Mouse (Mus musculus): ENCODE results near the gene Fam126a. TPM values are rescaled to one million over a fixed set of nuclear protein-coding genes. Genes with fewer than 3 reads are reported as not detected.

The Fam126a gene
- polyA plus RNA-seq, 1 experiment from 2014 or later, result 36.4 TPM

DNA sequence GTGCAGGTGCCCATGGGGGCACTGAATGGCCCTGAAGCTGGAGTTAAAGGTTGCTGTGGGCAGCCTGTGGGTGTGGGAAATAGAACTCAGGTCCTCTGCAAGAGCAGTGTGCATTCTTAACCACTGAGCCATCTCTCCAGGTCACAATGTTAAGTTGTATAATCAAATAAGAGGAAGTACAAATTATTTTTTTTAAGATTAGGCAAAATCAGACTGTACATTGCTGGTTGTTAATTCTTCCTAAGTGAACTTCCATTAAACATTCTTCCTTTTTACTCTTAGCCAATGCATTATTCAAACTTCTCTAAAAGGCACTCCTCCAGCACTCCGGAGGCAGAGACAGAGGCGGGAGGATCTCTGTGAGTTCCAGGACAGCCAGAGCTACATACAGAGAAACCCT, 7.7 kb upstream of the Fam126a start:
- Histone ChIP-seq H3K4me1 (replicated peaks) (no peaks in the 10 kb centered on the region), H3K36me3 (no peaks in the 10 kb centered on the region), H3K4me3 (no peak overlapping the region), H3K4me2 (no peak overlapping the region), H3K27me3 (no peaks in the 10 kb centered on the region), H3K9me3 (no peaks in the 10 kb centered on the region), H3K27ac (no peak overlapping the region), H3K9ac (no peak overlapping the region)
- WGBS, result 81% methylated on average over 2 of the region's 2 CpGs
- no peak for ATAC-seq (ENCODE audit: low FRiP score)

- no peak for ATAC-seq (ENCODE audit: low FRiP score)
- no peak overlapping the region for H3K4me3 ChIP-seq
- H3K27ac ChIP-seq, result no peak overlapping the region
- H3K36me3 ChIP-seq, result no peaks in the 10 kb centered on the region
- H3K9me3 ChIP-seq, result no peaks in the 10 kb centered on the region
- WGBS, result 87% methylated on average over 6 of the region's 6 CpGs
- no peak overlapping the region for H3K9ac ChIP-seq
- H3K27me3 ChIP-seq, result no peaks in the 10 kb centered on the region
- H3K4me1 ChIP-seq (replicated peaks), result no peaks in the 10 kb centered on the region
- H3K4me2 ChIP-seq, result no peak overlapping the region
Observed at GRCm38 (mm10) chr5:24036731-24037130, 6.2 kb upstream of the Fam126a start.

DNA sequence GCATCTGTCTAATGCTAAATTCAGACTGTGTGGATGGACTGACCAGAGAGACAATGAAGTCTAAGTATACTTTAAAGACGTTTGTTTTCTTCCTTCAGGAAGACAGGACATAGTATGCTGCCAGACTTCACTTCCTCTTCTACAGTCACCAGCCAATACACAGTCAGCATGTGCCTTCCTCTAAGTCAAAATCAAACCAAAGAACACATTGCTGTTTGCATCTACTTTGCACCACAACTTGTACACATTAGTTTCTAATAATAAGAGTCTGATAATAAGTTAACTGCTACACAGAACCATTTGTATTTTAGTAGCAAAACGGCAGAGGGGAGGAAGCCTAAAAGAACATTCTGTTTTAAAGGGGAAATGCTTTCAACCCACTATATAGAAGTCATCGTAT, 4.5 kb upstream of the Fam126a start:
- no peak overlapping the region for H3K4me3 ChIP-seq
- no peaks in the 10 kb centered on the region for H3K27me3 ChIP-seq
- H3K9ac ChIP-seq, result no peak overlapping the region
- H3K4me1 ChIP-seq (replicated peaks), result no peaks in the 10 kb centered on the region
- no peak overlapping the region for H3K27ac ChIP-seq
- no peak for ATAC-seq (ENCODE audit: low FRiP score)
- 66% methylated on average over 3 of the region's 3 CpGs for WGBS
- no peak overlapping the region for H3K4me2 ChIP-seq
- H3K36me3 ChIP-seq, result no peaks in the 10 kb centered on the region
- no peaks in the 10 kb centered on the region for H3K9me3 ChIP-seq

- peaks cover 4% of the 10 kb centered on the region for H3K4me1 ChIP-seq (replicated peaks)
- no peaks in the 10 kb centered on the region for H3K27me3 ChIP-seq
- WGBS, result 88% methylated on average over 1 of the region's 1 CpGs
- H3K27ac ChIP-seq, result no peak overlapping the region
- H3K4me3 ChIP-seq, result no peak overlapping the region
- ATAC-seq (ENCODE audit: low FRiP score), result no peak
- no peak overlapping the region for H3K9ac ChIP-seq
- H3K36me3 ChIP-seq, result no peaks in the 10 kb centered on the region
- H3K4me2 ChIP-seq, result no peak overlapping the region
- H3K9me3 ChIP-seq, result no peaks in the 10 kb centered on the region
Observed at GRCm38 (mm10) chr5:24034091-24034490, 3.6 kb upstream of the Fam126a start.

GRCm38 (mm10) chr5:24029946-24030578, 428 bp downstream of the Fam126a start:
- peak; percentile 88 for ATAC-seq (ENCODE audit: low FRiP score)
- Histone ChIP-seq H3K4me2 (peak overlapping the region; percentile 76), H3K27me3 (no peaks in the 10 kb centered on the region), H3K9ac (peak overlapping the region; percentile 94), H3K27ac (peak overlapping the region; percentile 87), H3K4me3 (peak overlapping the region; percentile 95), H3K36me3 (no peaks in the 10 kb centered on the region), H3K9me3 (no peaks in the 10 kb centered on the region), H3K4me1 (replicated peaks) (peaks cover 22% of the 10 kb centered on the region)
- WGBS, result under 1% methylated on average over 59 of the region's 73 CpGs

DNA sequence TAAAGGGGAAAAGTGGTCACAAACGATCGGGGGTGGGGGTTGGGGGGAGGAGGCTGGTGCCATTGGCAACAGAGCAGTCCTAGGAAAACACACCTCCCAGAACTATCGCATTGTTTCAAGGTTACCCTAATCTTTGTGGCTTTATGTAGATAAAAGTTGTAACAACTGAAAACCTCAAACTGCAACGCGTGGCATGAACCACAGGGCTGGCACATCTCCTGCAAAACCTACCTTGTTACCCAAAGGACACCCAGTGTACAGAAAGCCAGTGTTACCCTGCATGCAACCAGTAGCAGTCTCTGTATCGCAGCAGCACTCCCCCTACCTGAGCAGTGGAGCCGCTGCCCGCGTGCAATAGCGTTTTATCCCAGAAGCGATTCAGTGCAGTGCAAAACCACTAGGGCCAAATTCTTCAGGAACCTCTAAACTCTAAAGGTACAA, 1.1 kb downstream of the Fam126a start:
- peak overlapping the region; percentile 76 for H3K4me2 ChIP-seq
- peaks cover 22% of the 10 kb centered on the region for H3K4me1 ChIP-seq (replicated peaks)
- peak overlapping the region; percentile 95 for H3K4me3 ChIP-seq
- H3K36me3 ChIP-seq, result no peaks in the 10 kb centered on the region
- no peaks in the 10 kb centered on the region for H3K27me3 ChIP-seq
- H3K9me3 ChIP-seq, result no peaks in the 10 kb centered on the region
- peak overlapping the region; percentile 87 for H3K27ac ChIP-seq
- ATAC-seq (ENCODE audit: low FRiP score), result peak; percentile 50; the same call in 1 of the 2 replicates
- H3K9ac ChIP-seq, result peak overlapping the region; percentile 94
- 6% methylated on average over 11 of the region's 11 CpGs for WGBS

DNA sequence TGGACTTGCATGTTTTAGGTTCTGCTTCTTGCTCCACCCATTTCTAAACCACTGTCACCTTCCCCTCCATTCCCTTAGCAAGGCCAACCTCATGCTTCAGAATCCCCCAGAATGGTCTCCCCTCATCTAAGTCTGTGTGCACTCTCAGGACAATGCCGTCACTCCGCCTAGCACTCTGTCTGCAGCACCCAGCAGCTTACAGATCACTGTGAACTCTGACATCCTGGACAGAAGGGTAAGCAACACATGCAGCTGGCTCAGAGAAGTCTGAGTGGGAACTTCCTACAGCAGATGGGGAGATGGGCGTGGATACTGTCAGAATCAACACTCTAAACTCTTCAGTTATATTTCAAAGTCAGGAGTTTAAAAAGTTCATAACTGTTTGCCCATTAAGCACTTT, 5.5 kb downstream of the Fam126a start:
- H3K27me3 ChIP-seq, result no peaks in the 10 kb centered on the region
- 89% methylated on average over 3 of the region's 3 CpGs for WGBS
- no peak overlapping the region for H3K27ac ChIP-seq

DNA sequence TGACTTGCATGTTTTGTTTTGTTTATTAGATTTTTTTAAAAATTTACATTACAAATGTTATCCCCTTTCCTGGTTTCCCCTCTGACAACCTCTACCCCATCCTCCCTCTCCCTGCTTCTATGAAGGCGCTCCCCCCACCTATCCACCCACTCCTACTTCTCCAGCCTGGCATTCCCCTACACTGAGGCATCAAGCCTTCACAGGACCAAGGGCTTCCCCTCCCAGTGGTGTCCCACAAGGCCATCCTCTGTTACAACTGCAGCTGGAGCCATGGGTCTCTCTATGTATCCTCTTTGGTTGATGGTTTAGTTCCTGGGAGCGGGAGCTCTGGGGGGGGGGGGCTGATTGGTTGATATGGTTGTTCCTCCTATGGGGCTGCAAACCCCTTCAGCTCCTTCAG, 7.3 kb downstream of the Fam126a start:
- Histone ChIP-seq H3K4me2 (no peak overlapping the region), H3K36me3 (no peaks in the 10 kb centered on the region), H3K9ac (no peak overlapping the region), H3K9me3 (no peaks in the 10 kb centered on the region), H3K4me1 (replicated peaks) (peaks cover 49% of the 10 kb centered on the region), H3K27me3 (no peaks in the 10 kb centered on the region), H3K27ac (no peak overlapping the region), H3K4me3 (no peak overlapping the region)
- no peak for ATAC-seq (ENCODE audit: low FRiP score)
- WGBS, result 100% methylated on average over 2 of the region's 2 CpGs

More for the DNA sequence above, 5.5 kb downstream of the Fam126a start:
- Histone ChIP-seq H3K4me1 (replicated peaks) (peaks cover 42% of the 10 kb centered on the region), H3K9me3 (no peaks in the 10 kb centered on the region), H3K4me3 (no peak overlapping the region), H3K4me2 (no peak overlapping the region), H3K36me3 (no peaks in the 10 kb centered on the region), H3K9ac (no peak overlapping the region)
- ATAC-seq (ENCODE audit: low FRiP score), result no peak

GRCm38 (mm10) chr5:24021683-24022082, 8.8 kb downstream of the Fam126a start:
- no peak for ATAC-seq (ENCODE audit: low FRiP score)
- no peaks in the 10 kb centered on the region for H3K9me3 ChIP-seq
- 79% methylated on average over 5 of the region's 5 CpGs for WGBS

DNA sequence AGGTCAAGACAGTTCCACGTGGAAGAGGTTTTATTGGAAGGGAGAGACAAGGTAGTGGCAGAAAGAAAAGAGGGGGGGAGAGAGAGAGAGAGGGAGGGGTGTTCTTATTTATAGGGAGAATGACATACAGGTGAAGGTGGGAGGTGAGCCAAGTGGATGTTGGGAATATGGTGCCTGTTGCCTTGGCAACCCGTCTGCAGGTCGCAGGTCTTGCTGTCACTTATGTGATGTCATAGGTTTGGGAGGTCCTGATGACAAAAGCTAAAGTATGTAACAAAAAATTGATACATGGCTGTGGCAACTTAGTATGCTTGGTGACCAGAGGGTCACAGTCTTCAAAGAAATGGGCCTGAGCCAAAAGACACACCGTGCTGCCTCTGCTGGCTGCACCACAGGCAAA, 10.1 kb downstream of the Fam126a start:
- H3K9ac ChIP-seq, result no peak overlapping the region
- no peak overlapping the region for H3K4me3 ChIP-seq
- no peaks in the 10 kb centered on the region for H3K36me3 ChIP-seq
- WGBS, result 56% methylated on average over 4 of the region's 4 CpGs
- no peak for ATAC-seq (ENCODE audit: low FRiP score)
- no peaks in the 10 kb centered on the region for H3K9me3 ChIP-seq
- H3K4me1 ChIP-seq (replicated peaks), result peaks cover 38% of the 10 kb centered on the region
- no peak overlapping the region for H3K4me2 ChIP-seq
- no peaks in the 10 kb centered on the region for H3K27me3 ChIP-seq
- peak overlapping the region; percentile 91 for H3K27ac ChIP-seq

More at GRCm38 (mm10) chr5:24021683-24022082, 8.8 kb downstream of the Fam126a start:
- Histone ChIP-seq H3K27ac (peak overlapping the region; percentile 91; the same call in 1 of the 2 replicates), H3K9ac (no peak overlapping the region), H3K4me3 (no peak overlapping the region), H3K4me2 (no peak overlapping the region), H3K36me3 (no peaks in the 10 kb centered on the region), H3K4me1 (replicated peaks) (peaks cover 41% of the 10 kb centered on the region), H3K27me3 (no peaks in the 10 kb centered on the region)

DNA sequence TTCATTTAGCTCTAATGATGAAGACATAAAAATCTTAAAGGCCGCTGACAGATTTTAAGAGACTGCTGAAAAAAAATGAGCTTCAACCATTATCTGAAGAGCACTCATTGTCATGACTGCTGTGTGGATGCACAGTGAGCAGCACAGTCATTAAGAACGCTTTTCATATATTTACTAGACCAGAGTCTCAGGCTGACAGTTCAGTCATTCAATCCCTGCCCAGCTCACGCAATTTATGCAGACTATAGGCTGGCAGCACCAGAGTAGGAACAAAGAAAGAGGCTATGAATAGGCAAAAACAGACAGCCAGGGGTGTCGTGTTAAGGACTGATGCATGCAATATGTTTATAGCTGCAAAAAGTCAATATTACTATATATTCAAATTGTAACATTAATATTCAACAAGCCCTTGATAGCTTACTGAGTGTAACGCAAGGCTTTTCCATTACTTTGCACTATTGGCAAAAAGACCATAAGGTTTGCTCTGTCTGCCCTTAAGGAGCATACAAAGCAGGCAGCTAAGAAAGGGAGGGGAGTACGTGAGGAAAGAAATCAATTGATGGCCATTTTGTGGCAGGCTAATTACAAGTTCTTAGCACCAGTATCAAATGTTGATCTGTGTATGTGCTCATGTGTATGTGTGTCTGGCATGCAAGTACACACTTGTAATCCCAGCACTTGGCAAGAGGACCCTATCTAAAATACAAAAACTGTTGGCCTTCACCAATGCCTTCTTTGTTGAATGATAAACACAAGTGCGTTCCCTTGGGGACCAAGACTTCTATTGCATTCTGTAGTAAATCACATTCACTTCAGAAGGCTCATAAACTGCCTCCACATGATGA, 10.9 kb downstream of the Fam126a start:
- peak; percentile 84 for ATAC-seq (ENCODE audit: low FRiP score)
- Histone ChIP-seq H3K27me3 (no peaks in the 10 kb centered on the region), H3K9me3 (no peaks in the 10 kb centered on the region), H3K27ac (peak overlapping the region; percentile 91), H3K4me2 (peak overlapping the region; percentile 19; the same call in 1 of the 2 replicates), H3K4me1 (replicated peaks) (peaks cover 38% of the 10 kb centered on the region), H3K9ac (peak overlapping the region; percentile 46), H3K36me3 (no peaks in the 10 kb centered on the region), H3K4me3 (no peak overlapping the region)
- WGBS, result 22% methylated on average over 7 of the region's 7 CpGs

GRCm38 (mm10) chr5:24018621-24019261, 11.7 kb downstream of the Fam126a start:
- H3K9me3 ChIP-seq, result no peaks in the 10 kb centered on the region
- H3K4me3 ChIP-seq, result no peak overlapping the region
- H3K9ac ChIP-seq, result peak overlapping the region; percentile 51; the same call in 1 of the 2 replicates
- 38% methylated on average over 7 of the region's 7 CpGs for WGBS
- no peak overlapping the region for H3K4me2 ChIP-seq
- no peaks in the 10 kb centered on the region for H3K36me3 ChIP-seq
- peak overlapping the region; percentile 87 for H3K27ac ChIP-seq
- peak; percentile 70 for ATAC-seq (ENCODE audit: low FRiP score)
- H3K4me1 ChIP-seq (replicated peaks), result peaks cover 38% of the 10 kb centered on the region
- no peaks in the 10 kb centered on the region for H3K27me3 ChIP-seq

All from hindbrain, embryonic 13.5 days (tissue).